Mouse (Mus musculus) MEL (cell line): Measurements from ENCODE around the gene Hoxc10.

Experiments used
- BHLHE40 ChIP-seq: IDR thresholded peaks from 2 replicates; pipeline ENCODE4 v1.6.1; 2012; ENCODE audit warnings: low read depth, mild to moderate bottlenecking, inconsistent platforms, low read length, improper control_type of control experiment, borderline replicate concordance
- CTCF ChIP-seq, 3 experiments: IDR thresholded peaks in 2 of 3; conservative IDR thresholded peaks in 1 of 3; 2 replicates each; pipeline ENCODE4 v1.5.1; 2011 to 2012; ENCODE audit warnings: low read length in 3 of 3, low read depth in 2 of 3, mild to moderate bottlenecking in 2 of 3, improper control_type of control experiment in 1 of 3, inconsistent platforms in 1 of 3, mixed read lengths in 1 of 3, moderate library complexity in 1 of 3; ENCODE audit not compliant: control insufficient read depth in 1 of 3, insufficient read depth in 1 of 3, poor library complexity in 1 of 3, severe bottlenecking in 1 of 3
- EP300 ChIP-seq, 2 experiments: IDR thresholded peaks; 2 replicates each; pipeline ENCODE4 v1.6.1; 2011; ENCODE audit warnings: improper control_type of control experiment in 2 of 2, low read length in 2 of 2, low read depth in 1 of 2, mild to moderate bottlenecking in 1 of 2
- GATA1 ChIP-seq: IDR thresholded peaks from 2 replicates; pipeline ENCODE4 v1.6.1; 2011; ENCODE audit warnings: low read depth, low read length, improper control_type of control experiment
- JUND ChIP-seq: IDR thresholded peaks from 2 replicates; pipeline ENCODE4 v1.6.1; 2011; ENCODE audit warnings: low read depth, mild to moderate bottlenecking, improper control_type of control experiment, low read length
- MAX ChIP-seq: IDR thresholded peaks from 2 replicates; pipeline ENCODE4 v1.6.1; 2011; ENCODE audit warnings: low read length, improper control_type of control experiment
- TCF12 ChIP-seq: IDR thresholded peaks from 2 replicates; pipeline ENCODE4 v1.6.1; 2014; ENCODE audit warnings: low read depth, mild to moderate bottlenecking, inconsistent platforms, low read length, improper control_type of control experiment, moderate library complexity
- USF2 ChIP-seq, 2 experiments: IDR thresholded peaks; 2 replicates each; pipeline ENCODE4 v1.6.1; 2011 to 2012; ENCODE audit warnings: improper control_type of control experiment in 2 of 2, low read length in 2 of 2, borderline replicate concordance in 1 of 2, inconsistent platforms in 1 of 2, low read depth in 1 of 2, mild to moderate bottlenecking in 1 of 2; ENCODE audit not compliant: insufficient read depth in 1 of 2
- ZC3H11A ChIP-seq: IDR thresholded peaks from 2 replicates; pipeline ENCODE4 v1.6.1; 2012; ENCODE audit warnings: low read depth, mild to moderate bottlenecking, inconsistent platforms, low read length, improper control_type of control experiment

GRCm38 (mm10) chr15:102953561-102953960 lies 13.0 kb upstream of the Hoxc10 start:
- TF ChIP-seq GATA1 (no peak), EP300 (IDR thresholded peaks at IDR 0.05; ENCODE audit: low read depth in 1 of 2, low read length in 2 of 2) (no peak), CTCF (IDR thresholded peaks at IDR 0.05 in 2 of 3, conservative IDR thresholded peaks at IDR 0.05 in 1 of 3; ENCODE audit: control insufficient read depth in 1 of 3, insufficient read depth in 1 of 3, low read depth in 2 of 3, low read length in 3 of 3, poor library complexity in 1 of 3, severe bottlenecking in 1 of 3) (no peak), ZC3H11A (no peak), JUND (no peak), MAX (no peak), TCF12 (no peak), BHLHE40 (no peak), USF2 (IDR thresholded peaks at IDR 0.05; ENCODE audit: borderline replicate concordance in 1 of 2, insufficient read depth in 1 of 2, low read depth in 1 of 2, low read length in 2 of 2) (no peak)
